Mouse (Mus musculus) MEL (cell line): Measurements from ENCODE around the gene Abcb1b.

Experiments
- CTCF ChIP-seq, 3 experiments: IDR thresholded peaks in 2 of 3; conservative IDR thresholded peaks in 1 of 3; 2 replicates each; pipeline ENCODE4 v1.5.1; 2011 to 2012; ENCODE audit warnings: low read length in 3 of 3, low read depth in 2 of 3, mild to moderate bottlenecking in 2 of 3, improper control_type of control experiment in 1 of 3, inconsistent platforms in 1 of 3, mixed read lengths in 1 of 3, moderate library complexity in 1 of 3; ENCODE audit not compliant: control insufficient read depth in 1 of 3, insufficient read depth in 1 of 3, poor library complexity in 1 of 3, severe bottlenecking in 1 of 3
- EP300 ChIP-seq, 2 experiments: IDR thresholded peaks; 2 replicates each; pipeline ENCODE4 v1.6.1; 2011; ENCODE audit warnings: improper control_type of control experiment in 2 of 2, low read length in 2 of 2, low read depth in 1 of 2, mild to moderate bottlenecking in 1 of 2
- GATA1 ChIP-seq: IDR thresholded peaks from 2 replicates; pipeline ENCODE4 v1.6.1; 2011; ENCODE audit warnings: low read depth, low read length, improper control_type of control experiment
- HCFC1 ChIP-seq: IDR thresholded peaks from 2 replicates; pipeline ENCODE4 v1.6.1; 2012; ENCODE audit warnings: low read depth, mild to moderate bottlenecking, inconsistent platforms, low read length, improper control_type of control experiment, moderate library complexity
- MAZ ChIP-seq: IDR thresholded peaks from 2 replicates; pipeline ENCODE4 v1.6.1; 2012; ENCODE audit warnings: low read depth, mild to moderate bottlenecking, inconsistent platforms, low read length, improper control_type of control experiment
- MEF2A ChIP-seq: IDR thresholded peaks from 2 replicates; pipeline ENCODE4 v1.6.1; 2014; ENCODE audit warnings: low read depth, mild to moderate bottlenecking, inconsistent platforms, low read length, improper control_type of control experiment; ENCODE audit not compliant: poor library complexity, insufficient replicate concordance, severe bottlenecking; ENCODE audit errors: extremely low read depth
- POLR2A ChIP-seq, 2 experiments: IDR thresholded peaks; 2 replicates each; pipeline ENCODE4 v1.6.1; 2011 to 2012; ENCODE audit warnings: low read length in 2 of 2, mild to moderate bottlenecking in 2 of 2, control low read depth in 1 of 2, improper control_type of control experiment in 1 of 2, low read depth in 1 of 2, moderate library complexity in 1 of 2; ENCODE audit not compliant: control insufficient read depth in 1 of 2, insufficient read depth in 1 of 2, poor library complexity in 1 of 2
- POLR2AphosphoS5 ChIP-seq: IDR thresholded peaks from 2 replicates; pipeline ENCODE4 v1.6.1; 2012; ENCODE audit warnings: low read depth, borderline replicate concordance, mild to moderate bottlenecking, inconsistent platforms, low read length, moderate library complexity, mixed read lengths
- SMC3 ChIP-seq: IDR thresholded peaks from 2 replicates; pipeline ENCODE4 v1.6.1; 2011; ENCODE audit warnings: low read depth, low read length, improper control_type of control experiment
- TAL1 ChIP-seq: IDR thresholded peaks from 2 replicates; pipeline ENCODE4 v1.6.1; 2012; ENCODE audit warnings: mild to moderate bottlenecking, inconsistent platforms, low read length, moderate library complexity, mixed read lengths
- TCF12 ChIP-seq: IDR thresholded peaks from 2 replicates; pipeline ENCODE4 v1.6.1; 2014; ENCODE audit warnings: low read depth, mild to moderate bottlenecking, inconsistent platforms, low read length, improper control_type of control experiment, moderate library complexity
- USF1 ChIP-seq: IDR thresholded peaks from 2 replicates; pipeline ENCODE4 v1.6.1; 2014; ENCODE audit warnings: low read depth, mild to moderate bottlenecking, inconsistent platforms, low read length, improper control_type of control experiment, moderate library complexity
- ZC3H11A ChIP-seq: IDR thresholded peaks from 2 replicates; pipeline ENCODE4 v1.6.1; 2012; ENCODE audit warnings: low read depth, mild to moderate bottlenecking, inconsistent platforms, low read length, improper control_type of control experiment
- ZNF384 ChIP-seq: IDR thresholded peaks from 2 replicates; pipeline ENCODE4 v1.6.1; 2012; ENCODE audit warnings: low read depth, mild to moderate bottlenecking, inconsistent platforms, low read length, improper control_type of control experiment

GRCm38 (mm10) chr5:8894104-8894425 lies 96.1 kb downstream of the Abcb1b start:
- TF ChIP-seq EP300 (IDR thresholded peaks at IDR 0.05; ENCODE audit: low read depth in 1 of 2, low read length in 2 of 2) (no peak), CTCF (IDR thresholded peaks at IDR 0.05 in 2 of 3, conservative IDR thresholded peaks at IDR 0.05 in 1 of 3; ENCODE audit: control insufficient read depth in 1 of 3, insufficient read depth in 1 of 3, low read depth in 2 of 3, low read length in 3 of 3, poor library complexity in 1 of 3, severe bottlenecking in 1 of 3) (no peak), MAZ (no peak), POLR2AphosphoS5 (no peak), MEF2A (no peak), USF1 (no peak), ZNF384 (no peak), TAL1 (no peak), POLR2A (IDR thresholded peaks at IDR 0.05; ENCODE audit: control insufficient read depth in 1 of 2, insufficient read depth in 1 of 2, low read depth in 1 of 2, low read length in 2 of 2, poor library complexity in 1 of 2) (no peak), TCF12 (no peak), GATA1 (no peak), SMC3 (no peak), HCFC1 (no peak), ZC3H11A (no peak)
